Mouse (Mus musculus) kidney, adult 2 months (tissue): Measurements from ENCODE around the gene Susd4.

Source experiments
- CTCF ChIP-seq: fragments of 200-500 bp; conservative IDR thresholded peaks from 2 replicates; pipeline ENCODE4 v1.5.1; 2011; ENCODE audit warnings: low read depth, mild to moderate bottlenecking, control low read depth, low read length, moderate library complexity, mixed read lengths; ENCODE audit not compliant: insufficient read depth, insufficient read length
- POLR2A ChIP-seq: fragments of 200-500 bp; IDR thresholded peaks from one replicate; pipeline ENCODE4 v1.6.1; 2011; ENCODE audit warnings: low read depth, low read length, control low read depth

- TF ChIP-seq POLR2A (no peak), CTCF (no peak)
Measured at GRCm38 (mm10) chr1:182882611-182883010, 119.0 kb downstream of the Susd4 start.
